Mouse (Mus musculus): Measurements from ENCODE around the gene Trp73.

Trp73 gene

DNA sequence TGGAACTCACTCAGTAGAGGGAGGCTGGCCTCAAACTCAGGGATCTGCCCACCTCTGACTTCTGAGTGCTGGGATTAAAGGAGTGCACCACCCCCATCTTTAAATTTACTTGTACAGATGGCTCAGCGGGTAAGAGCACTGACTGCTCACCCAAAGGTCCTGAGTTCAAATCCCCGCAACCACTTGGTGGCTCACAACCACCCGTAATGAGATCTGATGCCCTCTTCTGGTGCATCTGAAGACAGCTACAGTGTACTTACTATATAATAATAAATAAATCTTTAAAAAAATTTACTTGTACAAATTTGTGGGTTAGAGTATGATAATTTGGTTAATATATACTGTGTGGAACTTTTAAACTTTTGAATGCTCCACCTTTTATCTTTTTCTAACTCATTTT is 4.7 kb upstream of the Trp73 start:
- no peak for DNase-seq (ENCODE audit: low read depth in 1 of 2, low spot score in 2 of 2)

DNA sequence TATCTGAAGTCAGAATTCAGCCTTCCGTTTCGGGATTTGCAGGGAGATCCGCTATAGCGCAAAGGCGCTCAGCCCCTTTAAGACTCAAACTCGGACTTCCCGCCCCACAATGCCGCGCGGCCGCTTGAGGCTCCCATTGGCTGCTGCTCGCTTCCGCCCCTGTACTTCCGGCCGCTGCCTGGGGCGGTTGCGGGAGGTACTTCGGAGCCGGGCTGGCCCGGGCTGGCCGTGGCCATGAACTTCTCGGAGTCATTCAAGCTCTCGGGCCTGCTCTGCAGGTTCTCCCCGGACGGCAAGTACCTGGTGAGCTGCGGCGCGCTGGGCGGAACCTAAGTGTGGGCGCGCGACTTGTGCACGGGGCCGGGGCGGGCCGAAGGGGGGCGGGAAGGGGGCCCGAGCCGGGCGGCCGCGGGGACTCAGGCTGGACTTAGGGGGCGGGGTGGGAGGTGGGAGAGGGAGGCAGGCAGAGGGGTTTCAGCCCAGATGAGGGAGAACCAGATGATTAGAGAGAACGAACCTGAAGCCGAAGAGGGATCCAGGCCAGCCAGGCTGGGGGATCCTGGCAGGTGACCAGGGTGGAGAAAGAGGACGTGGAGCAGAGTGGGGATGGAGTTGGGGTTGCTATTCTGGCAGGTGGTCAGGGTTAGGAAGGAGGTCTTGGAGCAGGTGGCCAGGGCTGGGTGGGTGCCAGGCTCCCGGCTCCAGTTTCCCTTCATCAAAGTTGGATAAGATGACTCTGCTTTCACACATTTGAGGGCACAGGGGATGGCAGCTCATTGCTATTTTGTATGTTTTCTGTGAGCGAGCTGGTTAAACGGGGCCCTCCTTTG is 2.4 kb upstream of the Trp73 start, which contains the start of gene Wrap73:
Wrap73 (plus strand) TSS at position 162 of the 830 bp plus-strand sequence.
- DNase-seq (ENCODE audit: low read depth in 1 of 2, low spot score in 2 of 2) = peak; percentile 38 to 64

DNA sequence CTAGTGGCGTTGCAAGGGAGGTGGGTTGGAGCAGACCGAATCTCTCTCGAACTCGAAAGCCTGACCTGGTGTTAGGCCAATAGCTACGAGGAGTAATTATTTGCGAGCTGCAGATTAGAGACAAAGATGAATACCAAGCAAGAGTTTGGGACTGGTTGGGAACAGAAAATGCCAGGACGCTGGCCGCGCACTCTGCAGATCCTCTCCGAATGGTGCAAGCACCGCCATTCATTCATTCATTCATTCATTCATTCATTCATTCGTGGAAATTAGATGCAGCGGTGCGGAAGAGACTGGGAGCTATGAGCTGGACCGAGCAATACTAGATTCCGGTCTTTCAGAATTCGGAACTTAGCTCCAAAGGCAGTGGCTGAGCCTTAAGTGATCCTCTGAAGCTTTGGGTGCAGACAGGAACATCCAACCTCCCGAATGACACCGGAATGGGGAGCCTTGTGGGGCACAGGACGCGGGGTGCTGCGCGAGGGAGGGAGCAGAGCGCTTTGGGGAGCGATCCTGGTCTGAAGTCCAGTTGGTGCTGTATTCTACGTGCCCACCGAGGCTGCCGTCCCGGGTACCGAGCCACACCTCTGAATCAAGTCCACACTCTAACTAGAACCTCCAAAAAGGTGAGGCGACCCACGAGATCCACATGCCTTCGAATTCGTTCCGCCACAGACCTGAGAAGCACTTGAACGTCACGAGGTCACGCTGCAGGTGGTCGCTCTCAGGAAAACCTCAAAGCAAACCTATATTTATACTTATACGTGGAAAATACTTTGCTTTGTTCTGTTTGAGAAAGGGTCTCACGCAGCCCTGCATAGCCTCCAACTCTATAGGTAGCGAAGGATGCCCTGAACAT is 1.2 kb upstream of the Trp73 start:
- no peak for DNase-seq (ENCODE audit: low read depth in 1 of 2, low spot score in 2 of 2)

DNA sequence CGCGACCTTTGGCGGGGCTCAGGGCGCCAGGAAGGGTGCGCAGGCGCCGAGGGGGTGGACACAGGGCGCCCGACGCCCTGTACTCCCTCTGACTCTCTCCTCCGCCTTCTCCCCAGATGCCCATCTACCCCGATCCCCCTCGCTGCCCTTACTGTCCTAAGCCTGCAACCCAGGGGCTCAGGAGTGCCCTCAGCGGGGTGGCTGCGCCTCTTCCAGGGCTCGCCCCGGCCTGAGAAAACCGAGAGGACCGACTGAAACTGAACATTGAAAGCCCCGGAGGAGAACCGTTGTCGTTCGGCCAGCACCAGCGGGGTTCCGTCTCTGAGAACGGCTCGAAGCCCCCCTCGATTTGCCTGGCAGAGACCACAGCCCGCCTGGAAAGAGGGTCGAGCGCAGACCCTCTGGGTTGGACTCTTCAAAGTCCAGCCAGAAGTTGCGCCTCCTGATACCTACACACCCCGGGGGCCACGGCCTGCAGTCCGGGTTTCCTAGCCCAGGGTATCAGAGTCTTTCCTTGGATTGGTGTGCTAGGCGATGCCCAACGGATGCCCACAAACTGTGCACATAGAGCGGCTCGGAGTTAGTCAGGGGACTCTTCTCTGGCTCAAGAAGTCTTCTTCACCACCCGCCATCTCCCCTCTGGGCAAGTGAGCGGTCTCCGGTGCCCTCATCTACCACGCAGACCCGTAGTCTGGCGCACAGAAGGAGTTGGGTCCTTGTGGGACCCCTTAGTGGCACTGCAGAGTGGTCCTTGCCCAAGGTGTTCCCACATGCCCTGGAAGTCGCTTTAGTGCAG is 403 bp upstream of the Trp73 start:
- DNase-seq (ENCODE audit: low read depth in 1 of 2, low spot score in 2 of 2) = no peak

DNA sequence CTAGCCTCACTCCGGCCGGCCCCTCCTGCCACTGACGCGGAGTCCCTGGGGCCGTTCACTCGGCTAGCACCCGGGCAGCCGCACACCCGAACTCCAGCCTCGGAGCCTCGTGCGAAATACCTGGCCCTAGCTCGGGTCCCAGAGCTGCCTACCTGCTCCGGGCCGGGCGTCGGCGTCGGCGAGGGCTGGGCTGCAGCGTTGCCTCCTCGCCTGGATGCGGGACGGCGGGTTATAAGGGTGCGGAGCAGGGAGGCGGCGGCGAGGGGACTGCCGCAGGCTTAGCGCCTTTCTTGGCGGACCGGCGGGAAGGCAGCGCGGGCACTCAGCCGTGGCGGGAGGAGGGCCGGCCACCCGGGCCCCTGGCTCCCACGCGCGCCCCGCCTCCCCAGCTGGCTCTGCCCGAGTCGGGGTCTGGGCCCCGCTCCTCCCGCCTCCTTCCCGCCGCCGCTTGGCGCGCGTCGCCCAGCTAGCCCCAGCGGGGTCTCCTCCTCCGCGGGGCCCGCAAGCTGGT is 282 bp downstream of the Trp73 start:
- DNase-seq (ENCODE audit: low read depth in 1 of 2, low spot score in 2 of 2) = no peak

DNA sequence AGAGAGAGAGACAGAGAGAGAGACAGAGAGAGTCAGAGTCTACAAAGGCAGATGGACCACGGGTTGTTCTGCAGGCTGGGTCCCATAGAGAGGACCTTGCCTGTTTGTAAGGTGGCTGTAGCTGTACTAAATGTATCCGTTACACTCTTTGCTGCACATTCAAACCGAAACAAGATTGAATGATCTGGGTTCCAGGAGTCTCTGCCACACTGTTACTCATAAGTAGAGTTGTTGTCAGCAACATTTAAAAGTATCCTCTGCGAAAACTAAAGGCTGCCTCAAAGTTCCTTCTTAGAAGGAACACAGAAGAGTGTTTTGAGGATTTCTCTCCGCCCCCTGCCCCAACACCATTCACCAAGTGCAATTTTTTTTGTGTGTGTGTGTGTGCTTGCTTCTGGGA is 2.9 kb downstream of the Trp73 start:
- DNase-seq (ENCODE audit: low read depth in 1 of 2, low spot score in 2 of 2) = no peak

DNA sequence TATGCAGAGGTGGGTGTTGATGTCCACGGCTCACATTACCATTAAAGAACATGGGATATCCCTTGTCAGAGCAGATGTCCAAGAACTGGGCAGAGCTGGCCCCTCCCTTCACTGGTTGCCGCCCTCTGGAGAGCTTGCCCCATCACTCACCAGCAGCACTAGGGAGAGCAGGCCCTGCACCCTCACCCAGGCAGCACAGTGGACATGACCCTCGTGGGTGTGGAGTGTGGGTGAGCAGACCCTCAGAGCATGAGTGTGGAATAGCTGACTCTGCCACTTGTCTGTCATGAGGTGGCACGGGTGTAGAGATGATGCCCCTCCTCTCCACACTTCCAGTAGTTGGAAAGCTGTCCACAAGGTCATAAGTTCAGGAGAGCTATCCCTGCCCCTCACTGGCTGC is 5.2 kb downstream of the Trp73 start:
- no peak for DNase-seq (ENCODE audit: low read depth in 1 of 2, low spot score in 2 of 2)

DNA sequence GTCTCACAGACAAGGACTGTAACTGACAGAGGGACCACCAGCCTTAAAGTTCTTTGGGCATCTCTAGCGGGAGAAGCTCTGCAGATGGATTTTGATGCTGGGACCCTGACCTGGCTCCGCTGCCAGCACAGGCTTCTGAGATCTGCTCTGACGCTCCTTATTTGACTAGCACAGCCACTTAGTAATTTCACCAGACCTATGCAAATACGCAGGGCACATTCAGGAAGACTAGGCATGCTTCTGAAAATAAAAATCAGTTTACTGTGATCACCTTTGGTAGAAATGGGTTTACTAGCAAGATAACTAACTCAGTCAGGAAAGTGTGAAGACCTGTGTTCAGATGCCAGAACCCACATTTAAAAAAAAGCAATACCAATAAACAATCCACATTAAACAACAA is 8.1 kb downstream of the Trp73 start:
- DNase-seq (ENCODE audit: low read depth in 1 of 2, low spot score in 2 of 2) = no peak

DNA sequence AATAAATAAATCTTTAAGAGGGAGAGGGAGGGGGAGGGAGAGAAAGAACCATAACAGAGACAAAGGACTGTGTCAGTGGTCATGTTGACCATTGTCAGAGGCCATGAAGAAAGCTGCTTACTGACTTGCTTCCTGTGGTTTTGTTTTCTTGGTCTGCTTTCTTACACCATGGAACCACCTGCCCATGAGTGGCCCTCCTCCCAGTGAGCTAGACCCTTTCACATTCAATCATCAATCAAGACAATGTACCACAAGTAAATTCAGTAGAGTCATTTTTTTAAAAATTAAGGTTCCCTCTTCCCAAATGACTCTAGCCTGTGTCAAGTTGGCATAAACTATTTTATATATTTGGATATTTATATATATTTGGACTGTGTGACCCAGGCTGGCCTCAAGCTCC is 10.1 kb downstream of the Trp73 start:
- no peak for DNase-seq (ENCODE audit: low read depth in 1 of 2, low spot score in 2 of 2)

DNA sequence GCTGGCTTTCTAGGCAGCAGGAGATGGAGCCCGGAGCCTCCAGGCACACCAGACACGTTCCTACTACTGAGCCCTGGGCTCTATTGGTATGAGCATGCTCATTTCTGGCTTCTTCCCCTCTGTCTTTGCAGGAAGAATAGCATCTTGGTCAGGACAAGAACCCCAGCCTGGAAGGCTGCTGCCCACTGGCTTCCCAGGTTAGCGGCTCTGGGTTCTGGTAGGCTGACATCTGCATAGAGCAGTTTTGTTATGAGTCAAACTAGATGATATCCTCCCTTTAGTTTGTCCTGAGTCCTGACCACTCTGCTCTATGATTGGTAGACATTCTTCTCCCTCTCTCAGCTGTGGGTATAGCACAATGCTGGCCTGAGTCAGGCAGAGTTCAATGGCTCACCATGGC is 12.7 kb downstream of the Trp73 start:
- DNase-seq (ENCODE audit: low read depth in 1 of 2, low spot score in 2 of 2) = no peak

DNA sequence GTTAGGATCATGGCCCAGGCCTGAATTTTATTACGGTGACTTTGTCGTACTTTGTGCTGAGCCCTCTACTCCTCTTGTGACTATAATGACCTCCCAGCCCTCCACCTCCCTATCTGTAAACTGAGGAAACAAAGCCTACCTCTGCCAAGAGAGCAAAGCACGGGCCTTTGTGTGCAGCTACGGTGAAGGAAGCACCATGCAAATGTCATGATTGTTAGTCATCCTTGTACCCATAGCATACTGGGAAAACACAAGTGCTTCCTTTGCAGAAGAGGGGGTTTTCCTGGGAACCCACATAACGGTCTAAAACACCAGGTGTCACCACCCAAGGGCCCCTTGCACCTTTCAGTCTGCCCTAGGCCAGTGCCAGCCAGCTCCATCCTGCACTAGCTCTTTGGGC is 14.8 kb downstream of the Trp73 start:
- DNase-seq (ENCODE audit: low read depth in 1 of 2, low spot score in 2 of 2) = no peak

DNA sequence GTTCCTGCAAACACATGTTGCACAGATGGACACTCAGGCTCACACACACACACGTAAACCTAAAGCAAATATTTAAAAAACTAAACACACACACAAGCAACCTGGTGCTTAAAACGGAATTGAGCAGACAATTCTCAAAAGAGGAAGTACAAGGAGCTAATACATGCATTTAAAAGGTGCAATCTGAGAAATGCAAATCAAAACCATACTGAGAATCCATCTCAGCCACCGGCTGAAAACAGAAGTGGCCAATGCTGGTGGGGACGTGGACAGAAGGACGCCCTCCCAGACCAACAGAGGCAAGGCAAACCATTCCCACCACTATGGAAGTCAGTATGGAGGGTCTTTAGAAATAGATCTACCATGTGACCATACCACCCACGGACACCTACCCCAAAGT is 16.5 kb downstream of the Trp73 start:
- no peak for DNase-seq (ENCODE audit: low read depth in 1 of 2, low spot score in 2 of 2)

DNA sequence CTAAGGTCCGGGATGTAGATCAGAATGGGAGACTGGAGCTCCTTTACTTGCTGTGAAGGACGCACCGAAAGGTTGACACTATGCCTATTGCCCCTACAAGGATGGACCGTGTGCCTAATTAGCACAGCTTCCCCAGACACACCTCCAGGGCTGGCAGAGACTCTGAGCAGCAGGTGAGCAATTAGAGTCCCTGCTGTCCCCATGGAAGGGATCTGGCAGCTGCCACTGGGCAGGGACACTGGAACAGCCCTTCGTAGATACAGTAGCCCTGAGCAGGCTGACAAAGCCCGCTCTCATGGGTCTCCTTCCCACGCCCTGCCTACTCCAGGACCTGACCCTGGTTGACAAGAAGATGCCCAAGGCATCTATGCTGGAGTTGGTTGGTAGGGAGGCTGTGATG is 17.6 kb downstream of the Trp73 start:
- DNase-seq (ENCODE audit: low read depth in 1 of 2, low spot score in 2 of 2) = no peak

DNA sequence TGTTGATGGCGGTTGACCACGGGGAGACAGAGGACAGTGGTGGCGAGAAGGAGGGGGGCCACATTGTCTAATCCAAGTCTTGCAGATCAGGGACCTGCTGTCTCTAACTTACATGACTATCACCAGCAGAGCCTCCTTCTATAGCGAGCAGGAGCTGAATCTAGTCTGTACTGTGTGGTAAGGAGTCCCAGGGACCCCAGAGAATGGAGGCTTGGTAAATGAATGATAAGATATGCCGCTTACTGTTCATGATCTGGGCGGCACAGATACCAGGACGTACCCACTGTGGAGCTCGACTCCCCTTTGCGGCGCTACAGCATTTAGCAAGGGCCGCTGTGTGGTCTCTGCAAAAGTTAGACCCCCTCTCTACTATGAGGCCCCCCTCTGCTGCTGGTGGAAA is 18.2 kb downstream of the Trp73 start:
- DNase-seq (ENCODE audit: low read depth in 1 of 2, low spot score in 2 of 2) = no peak

DNA sequence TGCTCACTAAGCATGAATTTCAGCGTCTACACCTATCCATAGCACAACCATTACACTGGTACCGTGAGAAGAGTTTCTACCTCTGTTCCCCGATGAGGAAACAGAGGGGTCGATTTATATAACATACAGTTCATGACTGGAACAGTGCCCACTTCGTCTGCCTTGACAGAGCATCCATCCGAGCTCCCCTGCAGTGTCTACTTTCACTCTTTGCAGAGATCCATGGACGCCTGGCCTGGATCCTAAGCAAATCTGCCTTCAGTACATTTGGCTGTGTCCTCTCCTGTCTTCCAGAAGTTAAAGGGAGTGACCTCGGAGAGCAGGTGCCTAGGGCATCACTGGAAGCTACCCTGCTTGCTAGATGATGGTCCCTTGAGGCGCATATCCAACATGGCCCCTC is 20.8 kb downstream of the Trp73 start:
- DNase-seq (ENCODE audit: low read depth in 1 of 2, low spot score in 2 of 2) = no peak

DNA sequence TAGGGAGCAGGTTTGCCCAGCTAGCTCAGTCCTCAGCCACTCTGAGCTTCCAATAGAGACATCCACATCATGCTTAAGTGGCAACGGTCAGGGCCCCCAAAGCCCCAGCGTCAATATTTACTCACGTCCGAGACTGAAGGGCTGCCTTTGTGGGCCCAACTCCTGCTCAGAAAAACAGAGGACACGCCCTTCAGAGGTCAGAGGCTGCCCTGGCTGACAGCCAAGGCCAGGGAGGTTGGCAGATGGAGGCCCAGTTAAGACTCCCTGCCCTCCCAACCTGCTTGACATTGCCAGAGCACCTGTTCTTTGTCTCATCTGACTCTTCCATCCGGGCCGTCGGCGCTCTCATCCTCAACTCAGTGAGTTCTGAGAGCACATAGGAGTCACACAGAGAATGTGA is 21.2 kb downstream of the Trp73 start:
- DNase-seq (ENCODE audit: low read depth in 1 of 2, low spot score in 2 of 2) = no peak

DNA sequence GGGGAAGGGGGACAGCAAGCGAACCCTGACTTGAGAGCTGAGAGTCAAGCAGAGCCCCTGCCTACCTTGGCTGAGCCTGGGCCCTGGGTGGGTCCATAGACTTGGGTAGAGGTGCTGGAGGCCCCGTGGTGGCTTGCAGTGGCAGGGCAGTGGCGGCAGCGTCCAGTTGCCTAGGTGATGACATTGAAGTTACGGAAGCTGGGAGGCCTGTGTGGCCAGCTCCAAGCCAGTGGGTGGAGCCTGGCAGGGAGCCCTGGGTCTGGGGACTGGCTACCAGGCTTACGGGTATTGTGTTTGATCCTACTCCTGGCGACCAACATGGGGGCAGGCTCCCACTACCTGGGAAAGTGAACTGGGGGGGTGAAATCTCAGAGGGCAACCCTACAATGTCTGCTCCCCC is 23.6 kb downstream of the Trp73 start:
- DNase-seq (ENCODE audit: low read depth in 1 of 2, low spot score in 2 of 2) = no peak

DNA sequence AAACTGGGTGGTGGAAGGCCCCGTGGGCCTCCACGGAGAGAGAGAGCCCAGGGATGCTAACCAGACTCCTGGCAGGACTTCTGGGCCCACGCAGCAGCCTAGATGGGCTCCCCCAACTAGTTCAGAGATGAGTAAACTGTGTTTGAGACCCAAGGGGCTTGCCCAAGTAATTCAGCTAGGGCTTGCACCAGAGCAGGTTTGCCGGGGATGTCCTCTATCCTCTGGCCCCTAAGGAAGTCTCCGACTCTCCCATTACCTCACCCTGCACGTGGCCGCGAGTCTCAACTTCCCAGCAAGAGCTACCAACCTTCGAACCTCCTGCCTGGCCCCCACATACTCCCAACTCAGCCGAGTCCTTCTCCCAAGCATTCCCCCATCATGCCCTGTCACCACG is 30.2 kb downstream of the Trp73 start:
- DNase-seq (ENCODE audit: low read depth in 1 of 2, low spot score in 2 of 2) = no peak

DNA sequence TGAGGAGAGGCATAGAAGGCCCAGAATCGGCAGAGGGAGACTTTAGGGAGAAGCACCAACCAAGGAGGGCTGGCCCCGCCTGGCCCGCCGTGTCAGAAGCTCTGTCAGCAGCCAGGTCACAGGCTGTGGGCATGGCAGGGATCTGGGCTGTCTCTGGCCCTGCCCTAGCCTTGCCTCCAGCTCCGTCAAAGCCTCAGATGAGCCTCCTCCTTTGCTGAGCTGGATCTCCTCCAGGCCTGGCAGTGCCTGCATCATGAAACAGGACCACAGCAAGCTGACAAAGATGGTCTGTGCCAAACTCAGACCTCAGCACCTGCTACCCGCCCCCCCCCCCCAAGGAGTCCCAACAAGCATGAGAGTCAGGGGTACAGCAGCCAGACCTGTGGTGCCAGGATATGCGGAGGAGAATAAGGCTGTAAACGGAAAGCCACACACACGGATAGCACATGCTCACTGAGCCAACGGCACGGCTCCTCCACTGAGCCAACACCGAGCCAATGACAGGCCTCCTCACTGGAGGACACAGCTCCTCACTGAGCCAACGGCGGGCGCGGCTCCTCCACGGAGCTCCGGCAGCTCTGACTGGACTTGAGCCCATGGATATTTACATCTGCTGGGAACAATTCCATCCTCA is 30.7 kb downstream of the Trp73 start:
- no peak for DNase-seq (ENCODE audit: low read depth in 1 of 2, low spot score in 2 of 2)

DNA sequence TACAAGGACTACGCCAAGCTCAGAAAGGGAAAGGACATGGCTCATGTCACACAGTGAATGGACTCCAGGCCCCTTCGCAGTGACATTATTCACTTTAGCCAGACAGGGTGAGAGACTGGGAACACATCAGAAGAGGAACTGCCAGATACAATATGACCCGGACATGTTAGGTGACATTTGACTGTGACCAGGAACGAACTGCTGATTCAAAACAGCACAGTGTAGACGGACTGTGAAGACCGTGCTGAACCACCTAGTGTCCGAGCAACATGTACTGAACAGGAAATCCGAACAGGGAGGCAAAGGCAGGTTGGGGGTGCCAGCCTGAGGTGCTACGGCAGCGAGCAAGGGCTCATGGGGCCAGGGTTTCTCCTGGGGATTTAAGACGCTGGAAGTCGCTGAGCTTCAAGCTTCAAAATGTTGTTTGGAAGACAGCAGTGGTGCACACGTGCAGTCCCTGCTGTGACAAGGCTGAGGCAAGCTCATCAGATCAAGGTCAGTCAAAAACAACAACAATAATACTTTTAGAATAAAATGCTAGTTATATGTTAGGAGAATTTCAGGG is 33.4 kb downstream of the Trp73 start:
- DNase-seq (ENCODE audit: low read depth in 1 of 2, low spot score in 2 of 2) = no peak
